Mouse (Mus musculus): Measurements from ENCODE around the gene 2610028H24Rik. TPM values are rescaled to one million over a fixed set of nuclear protein-coding genes. Genes with fewer than 3 reads are reported as not detected.

The 2610028H24Rik gene
- not detected for polyA plus RNA-seq (2017; shearing (Covaris generic))

DNA sequence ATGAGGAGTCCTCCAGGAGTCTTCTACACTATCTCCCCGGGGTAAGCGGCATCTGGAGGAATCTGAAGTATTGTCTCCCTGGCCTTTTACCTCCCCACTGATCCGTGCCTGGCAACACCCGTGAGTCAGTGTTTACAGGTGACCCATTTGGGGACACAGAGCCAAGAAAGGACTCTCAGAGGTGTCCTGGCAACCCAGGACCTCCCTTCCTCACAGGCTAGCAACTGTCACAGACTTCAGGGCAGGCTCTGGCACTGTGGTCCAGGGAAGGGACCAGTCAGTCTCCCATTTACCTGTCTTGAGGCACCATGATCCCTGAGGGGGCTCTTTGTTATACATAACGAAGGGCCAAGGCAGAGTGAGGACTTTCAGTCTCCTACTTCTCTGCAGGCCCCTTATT is at the start of gene 2610028H24Rik:
2610028H24Rik (plus strand) TSS at position 231 of the 400 bp plus-strand sequence.

DNA sequence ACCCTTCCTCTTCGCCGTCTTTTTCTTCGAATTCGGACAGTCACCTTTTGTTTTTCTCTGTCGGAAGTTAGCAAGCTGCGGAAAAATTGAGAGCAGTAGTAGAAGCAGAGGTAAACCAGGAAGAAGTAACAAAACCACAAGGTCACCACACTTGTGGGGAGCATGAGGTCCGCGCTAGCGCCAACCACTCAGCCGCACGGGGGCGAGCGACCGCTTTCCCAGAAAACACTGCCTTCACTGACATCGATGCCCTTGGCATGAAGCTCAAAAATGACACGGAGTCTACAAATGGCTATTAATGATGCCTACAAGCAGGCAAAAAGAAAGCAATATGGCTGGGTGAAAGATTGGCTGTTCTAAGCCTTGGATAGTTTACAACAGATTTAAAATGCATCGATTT is 8.6 kb upstream of the 2610028H24Rik start, which contains the start of gene AC141477.1:
AC141477.1 (minus strand) TSS at position 164 of the 400 bp plus-strand sequence.

DNA sequence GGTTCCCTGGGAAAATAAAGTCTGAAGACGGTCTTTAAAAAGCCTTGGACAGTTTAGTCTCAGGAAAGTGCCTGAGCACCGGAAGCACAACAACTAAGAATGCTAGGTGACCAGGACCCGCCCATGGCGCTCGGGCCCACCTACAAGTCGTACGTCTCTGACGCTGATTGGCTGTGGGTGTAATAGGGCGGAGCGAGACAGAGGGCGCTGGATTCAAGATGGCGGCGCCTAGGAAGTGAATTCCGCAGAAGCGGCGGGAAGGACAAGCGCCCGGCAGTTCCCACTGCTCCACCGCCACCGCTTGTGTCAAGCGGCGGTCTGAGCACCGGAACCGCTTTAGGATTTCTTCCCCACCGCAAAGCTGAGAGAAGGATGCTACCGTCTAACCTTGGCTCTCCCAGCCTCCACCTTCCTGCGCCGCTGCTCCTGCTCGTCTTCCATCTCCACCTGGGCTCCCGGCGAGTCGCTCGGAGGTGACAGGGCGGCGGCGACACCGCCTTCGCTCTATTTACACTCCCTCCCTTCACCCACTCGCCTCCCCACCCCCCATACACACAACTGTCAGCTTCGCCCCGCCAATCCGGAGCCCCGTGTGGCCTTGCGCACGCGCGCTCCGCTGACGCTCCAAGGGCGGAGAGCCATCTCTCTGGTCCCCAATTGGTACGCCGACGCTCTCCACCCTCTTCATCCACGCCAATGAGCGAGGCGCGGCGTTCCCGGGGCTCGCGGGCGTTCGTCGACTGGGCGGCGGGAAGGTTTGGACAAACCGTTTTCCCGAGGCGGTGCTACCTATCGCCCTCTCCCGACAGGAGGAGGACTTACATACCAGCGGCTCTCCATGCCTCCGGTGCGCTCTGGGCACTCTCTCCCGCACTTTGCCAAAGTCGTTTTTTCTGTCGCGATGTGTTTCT is 6.4 kb upstream of the 2610028H24Rik start, which contains the start of gene Pcnt:
Pcnt (minus strand) TSS at position 609 of the 911 bp plus-strand sequence.

DNA sequence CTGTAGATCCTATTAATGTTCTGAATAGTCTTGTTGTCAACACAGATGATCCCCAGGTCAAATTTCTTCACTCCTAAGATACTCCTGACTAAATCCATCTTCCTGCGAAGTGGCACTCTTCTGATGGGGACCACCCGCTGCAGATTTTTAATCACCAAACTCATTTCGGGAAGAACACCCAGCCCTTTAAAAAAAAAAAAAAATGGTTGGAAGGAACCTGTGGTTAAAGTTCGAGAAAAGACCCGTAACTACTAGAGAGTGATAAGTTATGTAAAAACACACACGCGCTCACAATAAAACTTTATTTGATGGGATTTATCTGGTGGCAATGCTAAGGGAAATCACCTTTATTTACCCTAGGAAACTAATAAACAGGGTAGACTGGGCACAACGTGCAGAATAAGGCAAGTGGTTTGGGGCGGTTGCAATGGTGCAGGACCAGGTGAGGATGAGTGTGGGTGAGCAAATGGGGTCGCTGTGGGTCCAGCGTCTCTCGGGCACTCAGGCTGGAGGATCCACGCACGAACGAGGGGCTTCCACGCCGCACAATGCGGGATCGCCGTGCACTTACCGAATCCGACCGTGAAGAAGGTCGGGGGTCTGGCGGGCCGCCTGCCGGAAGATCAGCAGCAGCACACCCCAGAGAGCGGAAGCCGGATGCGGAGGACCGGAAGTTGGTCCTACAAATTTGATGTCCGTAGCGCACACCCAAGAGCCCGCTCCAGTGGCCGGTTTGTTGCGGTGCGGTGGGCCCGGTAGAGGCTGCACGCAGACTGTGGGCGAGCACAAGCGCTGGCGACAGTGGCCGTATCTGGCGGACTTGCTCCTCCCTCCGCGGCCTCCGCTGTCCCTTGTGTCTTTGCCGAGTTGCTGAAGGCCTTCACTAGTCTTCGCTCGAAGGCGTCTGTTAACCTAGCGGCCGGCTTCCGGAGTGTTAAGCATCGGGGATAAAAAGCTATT is 19.6 kb downstream of the 2610028H24Rik start, which contains the start of the genes Mcm3ap and Ybey:
Mcm3ap (plus strand) TSS at position 725 of the 960 bp plus-strand sequence.
Ybey (minus strand) TSS at position 912 of the 960 bp plus-strand sequence.

Other genes starting within 250 kb of the 2610028H24Rik start
- gene Prmt2, start 211.2 kb upstream of the 2610028H24Rik start, polyA plus RNA-seq (2017; shearing (Covaris generic)): 36.1 TPM
- gene S100b, start 195.2 kb upstream of the 2610028H24Rik start, polyA plus RNA-seq (2017; shearing (Covaris generic)): 0.18 TPM
- gene Dip2a, start 103.8 kb upstream of the 2610028H24Rik start, polyA plus RNA-seq (2017; shearing (Covaris generic)): 2.0 TPM
- 12.6 TPM for gene AC141477.1, start 8.6 kb upstream of the 2610028H24Rik start, polyA plus RNA-seq (2017; shearing (Covaris generic))
- 25.2 TPM for gene Pcnt, start 6.3 kb upstream of the 2610028H24Rik start, polyA plus RNA-seq (2017; shearing (Covaris generic))
- 84.4 TPM for gene Mcm3ap, start 19.8 kb downstream of the 2610028H24Rik start, polyA plus RNA-seq (2017; shearing (Covaris generic))
- 5.0 TPM for gene Ybey, start 20.0 kb downstream of the 2610028H24Rik start, polyA plus RNA-seq (2017; shearing (Covaris generic))
- 24.6 TPM for gene Lss, start 82.5 kb downstream of the 2610028H24Rik start, polyA plus RNA-seq (2017; shearing (Covaris generic))
- not detected for gene Spatc1l, start 113.2 kb downstream of the 2610028H24Rik start, polyA plus RNA-seq (2017; shearing (Covaris generic))
- gene Ftcd, start 126.6 kb downstream of the 2610028H24Rik start, polyA plus RNA-seq (2017; shearing (Covaris generic)): not detected
- not detected for gene Col6a2, start 174.5 kb downstream of the 2610028H24Rik start, polyA plus RNA-seq (2017; shearing (Covaris generic))

Measured in activated CD4-positive, CD25-positive, alpha-beta regulatory T cell, adult 9 weeks (primary cell).